Mouse (Mus musculus) heart, embryonic 11.5 days (tissue): ENCODE measurements around the gene Nxnl1. TPM values are rescaled to one million over a fixed set of nuclear protein-coding genes. Genes with fewer than 3 reads are reported as not detected.
"Not testable (repeated sequence)": the region's sequence is repeated elsewhere in the genome, so short reads cannot be mapped to it uniquely, and the experiment has no call there.

Source experiments
- ATAC-seq: fragments of 200-750 bp; cut with Nextera tagmentation; replicated peaks from 2 replicates; pipeline ENCODE4 v1.8.0; 2017; ENCODE audit warnings: moderate library complexity; ENCODE audit not compliant: insufficient number of reproducible peaks, low FRiP score, low TSS enrichment
- H3K27ac ChIP-seq: fragments of 300-500 bp; sonication (generic); 2 replicates; pipeline ENCODE4 v1.5.1; 2014; ENCODE audit warnings: mild to moderate bottlenecking, low read depth, low read length
- H3K27me3 ChIP-seq: fragments of 300-500 bp; sonication (generic); 2 replicates; pipeline ENCODE4 v1.6.1; 2014; ENCODE audit warnings: mild to moderate bottlenecking, low read length, mixed read lengths; ENCODE audit not compliant: control insufficient read depth, insufficient read depth
- H3K36me3 ChIP-seq: fragments of 300-500 bp; sonication (generic); 2 replicates; pipeline ENCODE4 v1.6.1; 2014; ENCODE audit warnings: mild to moderate bottlenecking, low read length, moderate library complexity, mixed read lengths; ENCODE audit not compliant: control insufficient read depth, insufficient read depth
- H3K4me1 ChIP-seq: fragments of 300-500 bp; sonication (generic); 2 replicates; pipeline ENCODE4 v1.6.1; 2014; ENCODE audit warnings: low read length; ENCODE audit not compliant: control insufficient read depth, insufficient read depth
- H3K4me2 ChIP-seq: fragments of 300-500 bp; sonication (generic); 2 replicates; pipeline ENCODE4 v1.6.1; 2014; ENCODE audit warnings: mild to moderate bottlenecking, moderate library complexity
- H3K4me3 ChIP-seq: fragments of 300-500 bp; sonication (generic); 2 replicates; pipeline ENCODE4 v1.5.1; 2014; ENCODE audit warnings: low read depth, low read length
- H3K9ac ChIP-seq: fragments of 300-500 bp; sonication (generic); 2 replicates; pipeline ENCODE4 v1.6.1; 2014; ENCODE audit warnings: mild to moderate bottlenecking, low read depth, low read length, moderate library complexity
- H3K9me3 ChIP-seq: fragments of 300-500 bp; sonication (generic); replicated peaks from 2 replicates; pipeline ENCODE4 v1.6.1; 2016; ENCODE audit warnings: low read length; ENCODE audit not compliant: control insufficient read depth
- WGBS: fragments of 180-500 bp; shearing (Covaris S2); extraction: QIAGEN DNeasy Blood & Tissue Kit; methylation state at CpG from one replicate; pipeline ENCODE4 v1.1.7; 2014; ENCODE audit not compliant: insufficient replicate concordance; 5-methylcytosine and 5-hydroxymethylcytosine counted together
- polyA plus RNA-seq: library from polyadenylated mRNA; unstranded; fragments of >200 nt; fragmentation: Nextera tagmentation; extraction: Ambion mirVana; gene quantifications from 2 replicates; pipeline ENCODE4 v1.2.1, GENCODE M21; 2014

Gene Nxnl1
- polyA plus RNA-seq, 1 experiment from 2014 or later: not detected

GRCm38 (mm10) chr8:71537028-71537867, 29.2 kb downstream of the Nxnl1 start, which contains the start of gene Bst2:
Bst2 (minus strand) TSS chr8:71537456.
- peak within 1 kb of the TSS; percentile 64; the same call in 1 of the 2 replicates for H3K27ac ChIP-seq
- no peaks in the 10 kb centered on the region for H3K9me3 ChIP-seq
- H3K27me3 ChIP-seq: 0 out of 2 replicates have a peak, but pooled peaks cover 4% of the 10 kb centered on the region
- no peaks in the 10 kb centered on the region for H3K4me1 ChIP-seq
- H3K9ac ChIP-seq: peak within 1 kb of the TSS; percentile 70
- no peaks in the 10 kb centered on the region for H3K36me3 ChIP-seq
- WGBS: 3% methylated on average over 37 of the region's 37 CpGs
- peak within 1 kb of the TSS; percentile 56 for H3K4me3 ChIP-seq
- ATAC-seq: peak; percentile 81
- peak within 1 kb of the TSS; percentile 74 for H3K4me2 ChIP-seq

DNA sequence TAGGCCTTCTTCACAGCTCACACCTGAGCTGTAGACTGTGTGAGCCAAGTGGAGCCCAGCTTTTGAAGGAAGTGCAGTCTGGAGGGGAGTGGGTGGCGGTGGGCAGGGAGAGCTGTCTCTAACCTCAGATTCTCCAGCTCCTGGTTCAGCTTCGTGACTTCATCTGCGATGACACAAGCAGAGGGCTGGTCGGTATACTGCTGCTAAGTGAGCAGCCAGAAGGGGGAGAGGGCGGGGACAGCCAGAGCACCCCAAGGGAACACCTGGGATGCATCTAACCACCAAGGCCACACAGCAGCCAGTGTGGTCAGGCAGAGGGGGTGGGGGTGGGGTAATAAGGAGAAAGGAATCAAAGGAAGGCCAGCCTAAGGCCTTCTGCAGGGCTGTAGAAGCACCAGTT, 30.7 kb downstream of the Nxnl1 start:
- 0 out of 2 replicates have a peak, but pooled peaks cover 4% of the 10 kb centered on the region for H3K27me3 ChIP-seq
- WGBS: 48% methylated on average over 5 of the region's 5 CpGs
- no peak overlapping the region for H3K4me2 ChIP-seq
- no peaks in the 10 kb centered on the region for H3K4me1 ChIP-seq
- no peak overlapping the region for H3K27ac ChIP-seq
- no peaks in the 10 kb centered on the region for H3K36me3 ChIP-seq
- H3K4me3 ChIP-seq: no peak overlapping the region
- 0 out of 2 replicates have a peak overlapping the region, but pooled peaks have one; percentile 0 for H3K9ac ChIP-seq
- no peaks in the 10 kb centered on the region for H3K9me3 ChIP-seq
- ATAC-seq: no peak

DNA sequence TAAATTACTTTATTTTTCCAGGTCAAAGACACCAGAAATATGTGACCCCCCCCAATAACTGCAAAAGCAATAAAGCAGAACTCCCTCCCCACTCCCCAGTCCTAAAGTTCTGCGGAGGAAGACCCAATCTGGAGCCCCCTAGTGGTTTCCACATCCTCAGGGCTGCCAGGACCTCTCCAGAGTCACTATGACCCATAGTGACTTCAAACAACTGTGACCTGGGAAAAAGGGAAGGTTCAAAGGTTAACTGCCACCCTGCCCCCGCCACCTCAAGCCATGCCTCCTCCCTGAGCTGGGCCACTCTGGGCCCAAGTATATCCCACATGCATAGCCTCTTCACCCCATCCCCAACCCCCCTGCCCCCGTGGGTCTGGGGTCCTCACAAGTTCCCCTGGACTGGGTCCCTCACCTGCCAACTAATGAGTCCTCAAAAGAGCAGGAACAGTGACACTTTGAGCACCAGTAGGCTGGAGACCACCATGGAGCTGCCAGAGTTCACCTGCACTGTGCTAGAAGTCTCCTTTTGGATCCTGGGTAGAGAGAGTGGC, 32.1 kb downstream of the Nxnl1 start:
- H3K9me3 ChIP-seq: no peaks in the 10 kb centered on the region
- no peak for ATAC-seq
- no peaks in the 10 kb centered on the region for H3K36me3 ChIP-seq
- H3K27ac ChIP-seq: no peak overlapping the region
- H3K4me3 ChIP-seq: no peak overlapping the region
- H3K9ac ChIP-seq: no peak overlapping the region
- H3K27me3 ChIP-seq: 0 out of 2 replicates have a peak, but pooled peaks cover 4% of the 10 kb centered on the region
- WGBS: 40% methylated on average over 3 of the region's 3 CpGs
- H3K4me2 ChIP-seq: no peak overlapping the region
- no peaks in the 10 kb centered on the region for H3K4me1 ChIP-seq

DNA sequence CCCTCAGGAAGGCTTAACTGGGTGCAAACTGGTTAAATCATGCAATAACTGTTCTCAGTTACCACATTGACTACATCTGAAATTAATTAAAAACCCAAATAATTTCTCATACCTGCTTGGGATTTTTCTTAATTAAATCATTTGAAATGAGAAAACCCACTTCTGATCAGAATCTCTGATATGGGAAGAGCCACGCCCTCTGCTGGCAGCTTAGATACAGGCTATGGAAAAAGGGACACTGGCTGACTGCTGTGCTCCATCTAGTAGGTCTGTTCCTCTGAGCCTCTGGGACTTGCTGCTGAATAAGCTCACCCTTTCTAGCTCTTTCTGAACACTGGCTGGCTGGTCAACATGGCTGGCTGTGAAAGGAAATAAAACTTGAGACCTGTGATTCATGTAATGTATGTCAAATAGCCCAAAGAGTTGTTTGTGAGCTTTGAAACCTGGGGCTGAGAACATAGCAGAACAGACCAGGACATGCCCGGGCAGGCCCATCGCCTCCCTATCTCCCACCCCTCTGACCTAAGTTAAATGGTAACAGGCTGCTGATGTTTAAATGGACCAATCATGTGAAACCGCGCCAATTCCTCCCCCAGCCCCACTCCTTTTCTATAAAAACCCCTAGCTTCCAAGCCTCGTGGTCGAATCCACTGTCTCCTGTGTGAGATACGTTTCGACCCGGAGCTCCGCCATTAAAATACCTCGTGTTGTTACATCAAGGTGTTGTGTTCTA, 35.5 kb downstream of the Nxnl1 start:
- not testable (repeated sequence) for H3K36me3 ChIP-seq, H3K27ac ChIP-seq, H3K9ac ChIP-seq, ATAC-seq, H3K9me3 ChIP-seq, H3K27me3 ChIP-seq, H3K4me2 ChIP-seq, H3K4me3 ChIP-seq
- H3K4me1 ChIP-seq: peaks cover 15% of the 10 kb centered on the region
- WGBS: 54% methylated on average over 5 of the region's 12 CpGs

DNA sequence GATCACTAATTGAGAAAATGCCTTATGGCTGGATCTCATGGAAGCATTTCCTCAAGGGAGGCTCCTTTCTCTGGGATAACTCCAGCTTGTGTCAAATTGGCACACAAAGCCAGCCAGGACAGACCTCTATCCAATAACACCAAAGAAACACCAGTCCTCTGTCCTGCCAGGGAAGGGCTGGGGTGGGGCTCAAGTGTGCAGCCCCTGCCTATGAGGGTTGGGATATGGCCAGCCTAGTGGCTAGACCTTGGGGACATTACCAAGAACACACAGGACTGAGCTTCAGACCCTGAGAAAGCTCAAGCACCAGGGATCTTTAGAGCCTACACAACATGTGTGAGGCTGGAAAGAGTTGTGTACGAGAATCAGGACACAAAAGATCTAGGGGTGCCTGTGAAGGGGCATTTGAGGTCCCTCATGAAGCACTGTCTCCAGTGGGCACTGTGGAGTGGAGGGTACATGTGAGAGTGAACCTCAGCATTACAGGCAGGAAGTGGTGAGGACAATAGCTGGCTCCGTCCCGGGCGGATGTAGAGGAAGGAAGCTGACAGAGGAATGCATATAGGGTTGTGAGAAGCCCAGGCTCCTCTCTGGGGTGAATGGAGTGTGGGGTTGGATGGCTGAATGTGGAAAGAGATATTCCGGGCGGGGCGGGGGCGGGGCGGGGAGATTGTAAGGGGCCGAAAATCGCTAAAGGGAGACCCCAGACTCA, 37.9 kb downstream of the Nxnl1 start:
- Histone ChIP-seq H3K4me3 (no peak overlapping the region), H3K27ac (peak overlapping the region; percentile 89), H3K4me2 (no peak overlapping the region), H3K9ac (no peak overlapping the region), H3K27me3 (peaks cover 12% of the 10 kb centered on the region), H3K36me3 (no peaks in the 10 kb centered on the region), H3K4me1 (peaks cover 19% of the 10 kb centered on the region), H3K9me3 (no peaks in the 10 kb centered on the region)
- WGBS: 64% methylated on average over 11 of the region's 11 CpGs
- peak; percentile 75; the same call in 1 of the 2 replicates for ATAC-seq

GRCm38 (mm10) chr8:71527162-71527870, 39.1 kb downstream of the Nxnl1 start:
- no peak; the same call in 1 of the 2 replicates for ATAC-seq
- H3K27me3 ChIP-seq: peaks cover 12% of the 10 kb centered on the region
- H3K4me1 ChIP-seq: peaks cover 19% of the 10 kb centered on the region
- WGBS: 33% methylated on average over 3 of the region's 3 CpGs
- no peak overlapping the region; the same call in 1 of the 2 replicates for H3K4me2 ChIP-seq
- H3K9me3 ChIP-seq: no peaks in the 10 kb centered on the region
- H3K9ac ChIP-seq: no peak overlapping the region
- H3K36me3 ChIP-seq: no peaks in the 10 kb centered on the region
- H3K27ac ChIP-seq: peak overlapping the region; percentile 75
- H3K4me3 ChIP-seq: no peak overlapping the region

GRCm38 (mm10) chr8:71526272-71526671, 40.1 kb downstream of the Nxnl1 start:
- Histone ChIP-seq H3K4me2 (peak overlapping the region; percentile 32), H3K4me3 (no peak overlapping the region), H3K27ac (peak overlapping the region; percentile 75), H3K9ac (no peak overlapping the region), H3K36me3 (no peaks in the 10 kb centered on the region), H3K4me1 (peaks cover 22% of the 10 kb centered on the region), H3K27me3 (peaks cover 12% of the 10 kb centered on the region), H3K9me3 (no peaks in the 10 kb centered on the region)
- ATAC-seq: no peak
- 5% methylated on average over 6 of the region's 6 CpGs for WGBS
